Mouse (Mus musculus) lung, postnatal 0 days (tissue): Measurements from ENCODE around the gene Srp54c. TPM values are rescaled to one million over a fixed set of nuclear protein-coding genes. Genes with fewer than 3 reads are reported as not detected.
"Not testable (repeated sequence)": the region's sequence is repeated elsewhere in the genome, so short reads cannot be mapped to it uniquely, and the experiment has no call there.

Source experiments
- ATAC-seq: fragments of 200-750 bp; cut with Nextera tagmentation; 2 replicates; pipeline ENCODE4 v1.8.0; 2017; ENCODE audit warnings: moderate library complexity
- DNase-seq: peaks from one replicate; pipeline ENCODE4 v3.0.0-alpha.2; 2016; ENCODE audit warnings: low spot score
- H3K27ac ChIP-seq: fragments of 300-500 bp; sonication (generic); 2 replicates; pipeline ENCODE4 v1.5.1; 2014; ENCODE audit warnings: antibody characterized with exemption, mild to moderate bottlenecking, low read length, mixed read lengths
- H3K27me3 ChIP-seq: fragments of 300-500 bp; sonication (generic); replicated peaks from 2 replicates; pipeline ENCODE4 v1.6.1; 2014; ENCODE audit warnings: low read length, mixed read lengths; ENCODE audit not compliant: insufficient read depth
- H3K36me3 ChIP-seq: fragments of 300-500 bp; sonication (generic); 2 replicates; pipeline ENCODE4 v1.6.1; 2014; ENCODE audit warnings: low read length, mixed read lengths; ENCODE audit not compliant: insufficient read depth
- H3K4me1 ChIP-seq: fragments of 300-500 bp; sonication (generic); 2 replicates; pipeline ENCODE4 v1.6.1; 2014; ENCODE audit warnings: antibody characterized with exemption, low read depth, low read length, mixed read lengths; ENCODE audit not compliant: insufficient read depth
- H3K4me2 ChIP-seq: fragments of 300-500 bp; sonication (generic); replicated peaks from 2 replicates; pipeline ENCODE4 v1.6.1; 2014; ENCODE audit warnings: low read depth, mild to moderate bottlenecking, low read length, moderate library complexity, mixed read lengths
- H3K4me3 ChIP-seq: fragments of 300-500 bp; sonication (generic); 2 replicates; pipeline ENCODE4 v1.5.1; 2014; ENCODE audit warnings: low read depth, low read length
- H3K9ac ChIP-seq: fragments of 300-500 bp; sonication (generic); replicated peaks from 2 replicates; pipeline ENCODE4 v1.6.1; 2014; ENCODE audit warnings: low read depth, mild to moderate bottlenecking
- H3K9me3 ChIP-seq: fragments of 300-500 bp; sonication (generic); 2 replicates; pipeline ENCODE4 v1.6.1; 2016; ENCODE audit warnings: low read length, mixed read lengths
- WGBS: fragments of 180-500 bp; shearing (Covaris S2); extraction: QIAGEN DNeasy Blood & Tissue Kit; methylation state at CpG from one replicate; pipeline ENCODE4 v1.1.7; 2014; 5-methylcytosine and 5-hydroxymethylcytosine counted together
- polyA plus RNA-seq: library from polyadenylated mRNA; unstranded; fragments of >200 nt; fragmentation: Nextera tagmentation; extraction: Ambion mirVana; gene quantifications from 2 replicates; pipeline ENCODE4 v1.2.1, GENCODE M21; 2015

Srp54c gene
- polyA plus RNA-seq: 52.8 and 57.9 TPM in 2 replicates

GRCm38 (mm10) chr12:55229626-55230519, at the start of gene Srp54c:
Gene Srp54c (plus strand): TSS chr12:55230168.
- DNase-seq, H3K4me2 ChIP-seq, H3K27ac ChIP-seq, H3K9me3 ChIP-seq, H3K9ac ChIP-seq, H3K36me3 ChIP-seq, H3K4me1 ChIP-seq, H3K27me3 ChIP-seq: not testable (repeated sequence)
- H3K4me3 ChIP-seq: peak within 1 kb of the TSS; percentile 26; the same call in 1 of the 2 replicates
- no CpG with 5 or more reads among the region's 57 CpGs for WGBS
- peak; percentile 98 for ATAC-seq

GRCm38 (mm10) chr12:55187686-55188085, 42.3 kb upstream of the Srp54c start:
- H3K9me3 ChIP-seq, H3K27me3 ChIP-seq, H3K36me3 ChIP-seq, H3K9ac ChIP-seq, DNase-seq, H3K4me2 ChIP-seq, H3K4me3 ChIP-seq, H3K4me1 ChIP-seq, ATAC-seq, H3K27ac ChIP-seq: not testable (repeated sequence)
- WGBS: no CpG with 5 or more reads among the region's 8 CpGs

GRCm38 (mm10) chr12:55189127-55189526, 40.8 kb upstream of the Srp54c start:
- not testable (repeated sequence) for H3K9ac ChIP-seq, H3K4me2 ChIP-seq, H3K4me3 ChIP-seq, H3K36me3 ChIP-seq, H3K27ac ChIP-seq, H3K27me3 ChIP-seq, H3K4me1 ChIP-seq, H3K9me3 ChIP-seq, DNase-seq
- WGBS: no CpG with 5 or more reads among the region's 5 CpGs
- ATAC-seq: peak; percentile 87

GRCm38 (mm10) chr12:55199306-55199705, 30.7 kb upstream of the Srp54c start, which contains the start of gene 1700047I17Rik2:
Gene 1700047I17Rik2 (plus strand): TSS chr12:55199592.
- not testable (repeated sequence) for H3K36me3 ChIP-seq, H3K4me2 ChIP-seq, H3K4me3 ChIP-seq, DNase-seq, H3K9me3 ChIP-seq, H3K4me1 ChIP-seq, H3K27me3 ChIP-seq, H3K9ac ChIP-seq, H3K27ac ChIP-seq
- peak; percentile 99 for ATAC-seq
- WGBS: no CpG with 5 or more reads among the region's 40 CpGs

- DNase-seq, H3K4me2 ChIP-seq, H3K27me3 ChIP-seq, H3K4me3 ChIP-seq, H3K27ac ChIP-seq, H3K9me3 ChIP-seq, H3K9ac ChIP-seq, H3K36me3 ChIP-seq, H3K4me1 ChIP-seq: not testable (repeated sequence)
- no CpG with 5 or more reads among the region's 18 CpGs for WGBS
- peak; percentile 65 for ATAC-seq
These were observed 30.2 kb upstream of the Srp54c start for GRCm38 (mm10) chr12:55199799-55200198.

GRCm38 (mm10) chr12:55212944-55213343, 17.0 kb upstream of the Srp54c start:
- ATAC-seq, H3K4me2 ChIP-seq, H3K9ac ChIP-seq, H3K27me3 ChIP-seq, H3K27ac ChIP-seq, H3K36me3 ChIP-seq, H3K4me1 ChIP-seq, H3K4me3 ChIP-seq, DNase-seq, H3K9me3 ChIP-seq: not testable (repeated sequence)
- WGBS: no CpG with 5 or more reads among the region's 6 CpGs

GRCm38 (mm10) chr12:55230520-55230861, 523 bp downstream of the Srp54c start:
- not testable (repeated sequence) for H3K27me3 ChIP-seq, H3K36me3 ChIP-seq, H3K27ac ChIP-seq, H3K9ac ChIP-seq, H3K9me3 ChIP-seq, H3K4me2 ChIP-seq, H3K4me1 ChIP-seq, DNase-seq
- peak overlapping the region; percentile 26; the same call in 1 of the 2 replicates for H3K4me3 ChIP-seq
- 2% methylated on average over 9 of the region's 25 CpGs for WGBS
- ATAC-seq: peak; percentile 40

- WGBS: no CpG with 5 or more reads among the region's 8 CpGs
- H3K27ac ChIP-seq, H3K4me3 ChIP-seq, H3K27me3 ChIP-seq, H3K9me3 ChIP-seq, H3K9ac ChIP-seq, DNase-seq, H3K36me3 ChIP-seq, H3K4me2 ChIP-seq, H3K4me1 ChIP-seq: not testable (repeated sequence)
- peak; percentile 74 for ATAC-seq
These were observed 12.3 kb downstream of the Srp54c start for GRCm38 (mm10) chr12:55242243-55242642.

GRCm38 (mm10) chr12:55261950-55262349, 32.0 kb downstream of the Srp54c start:
- H3K36me3 ChIP-seq, ATAC-seq, H3K9ac ChIP-seq, H3K9me3 ChIP-seq, H3K4me1 ChIP-seq, DNase-seq, H3K27ac ChIP-seq, H3K4me3 ChIP-seq, H3K4me2 ChIP-seq, H3K27me3 ChIP-seq: not testable (repeated sequence)
- WGBS: no CpG with 5 or more reads among the region's 8 CpGs
